Mouse (Mus musculus) neural tube, embryonic 14.5 days (tissue): ENCODE results near the gene Clec14a. TPM values are rescaled to one million over a fixed set of nuclear protein-coding genes. Genes with fewer than 3 reads are reported as not detected.
"Not testable (repeated sequence)": the region's sequence is repeated elsewhere in the genome, so short reads cannot be mapped to it uniquely, and the experiment has no call there.

Experiments used
- ATAC-seq: fragments of 200-750 bp; cut with Nextera tagmentation; 2 replicates; pipeline ENCODE4 v1.8.0; 2017; ENCODE audit warnings: low read depth, mild to moderate bottlenecking, moderate TSS enrichment, moderate library complexity
- H3K27ac ChIP-seq: fragments of 300-500 bp; sonication (generic); 2 replicates; pipeline ENCODE4 v1.5.1; 2014; ENCODE audit warnings: low read depth, mild to moderate bottlenecking, control low read depth, low read length, moderate library complexity, mixed read lengths
- H3K27me3 ChIP-seq: fragments of 300-500 bp; sonication (generic); 2 replicates; pipeline ENCODE4 v1.6.1; 2014; ENCODE audit warnings: low read length; ENCODE audit not compliant: control insufficient read depth, insufficient read depth
- H3K36me3 ChIP-seq: fragments of 300-500 bp; sonication (generic); 2 replicates; pipeline ENCODE4 v1.6.1; 2014; ENCODE audit warnings: low read length, mixed read lengths; ENCODE audit not compliant: control insufficient read depth, insufficient read depth
- H3K4me1 ChIP-seq: fragments of 300-500 bp; sonication (generic); 2 replicates; pipeline ENCODE4 v1.6.1; 2014; ENCODE audit warnings: low read length; ENCODE audit not compliant: control insufficient read depth, insufficient read depth
- H3K4me2 ChIP-seq: fragments of 300-500 bp; sonication (generic); 2 replicates; pipeline ENCODE4 v1.6.1; 2014; ENCODE audit warnings: mild to moderate bottlenecking, low read depth, low read length, control low read depth
- H3K4me3 ChIP-seq: fragments of 300-500 bp; sonication (generic); 2 replicates; pipeline ENCODE4 v1.5.1; 2014; ENCODE audit warnings: low read depth, low read length, control low read depth, mixed read lengths
- H3K9ac ChIP-seq: fragments of 300-500 bp; sonication (generic); replicated peaks from 2 replicates; pipeline ENCODE4 v1.6.1; 2014; ENCODE audit warnings: low read depth, mild to moderate bottlenecking, control low read depth, low read length, mixed read lengths
- H3K9me3 ChIP-seq: fragments of 300-500 bp; sonication (generic); 2 replicates; pipeline ENCODE4 v1.6.1; 2016; ENCODE audit warnings: low read length; ENCODE audit not compliant: control insufficient read depth
- WGBS: fragments of 180-500 bp; shearing (Covaris S2); extraction: QIAGEN DNeasy Blood & Tissue Kit; methylation state at CpG from one replicate; pipeline ENCODE4 v1.1.7; 2014; 5-methylcytosine and 5-hydroxymethylcytosine counted together
- polyA plus RNA-seq: library from polyadenylated mRNA; unstranded; fragments of >200 nt; fragmentation: Nextera tagmentation; extraction: Ambion mirVana; gene quantifications from 2 replicates; pipeline ENCODE4 v1.2.1, GENCODE M21; 2014

Clec14a gene
- polyA plus RNA-seq: 1.3 and 6.5 TPM in 2 replicates

DNA sequence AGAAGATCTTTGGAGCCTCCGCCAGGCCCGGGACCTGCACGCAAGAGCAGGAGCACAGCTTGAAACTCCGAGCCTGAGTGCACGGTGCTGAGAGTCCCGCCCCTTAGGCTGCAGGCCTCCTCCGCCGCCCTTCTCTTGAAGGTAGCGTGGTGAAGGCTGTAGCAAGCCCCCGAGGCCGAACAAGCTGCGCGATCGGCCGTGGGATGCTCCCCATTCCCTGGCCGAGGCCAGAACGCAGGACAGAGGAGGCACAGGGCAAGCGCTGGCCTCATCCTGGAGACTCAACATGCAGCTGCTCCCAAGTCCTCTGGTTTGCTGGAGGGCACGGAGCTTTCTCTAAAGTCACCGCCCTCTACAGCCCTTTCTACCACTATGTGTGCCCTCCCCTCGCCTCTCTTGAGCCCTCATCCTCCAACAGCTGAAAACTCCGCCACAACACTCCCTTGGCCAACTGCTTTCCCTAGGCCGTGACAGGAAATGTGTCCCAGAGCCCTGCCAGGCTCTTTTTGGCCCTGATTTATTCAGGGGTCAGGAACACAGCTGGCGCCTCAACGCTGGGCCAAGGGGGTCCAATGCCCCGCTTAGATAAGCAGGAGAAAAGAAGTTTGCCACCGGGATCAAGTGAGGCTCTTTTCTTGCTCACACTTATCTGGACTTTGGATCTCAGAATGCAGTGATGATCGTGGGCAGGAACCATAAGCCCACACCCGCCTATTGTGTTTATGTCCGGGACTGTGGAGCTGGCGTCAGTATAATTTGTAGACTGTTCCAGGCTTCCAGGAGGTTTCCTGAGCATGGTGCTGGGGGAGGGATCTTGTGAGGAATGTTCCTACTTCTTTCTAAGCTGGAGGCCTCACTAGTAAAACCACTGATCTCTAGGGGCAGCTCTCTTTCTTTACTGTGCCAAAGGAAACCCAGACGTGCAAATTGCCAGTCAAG lies at the start of gene Clec14a:
Gene Clec14a (minus strand): TSS at position 728 of the 939 bp plus-strand sequence.
- H3K27ac ChIP-seq: no peak within 1 kb of the TSS; the same call in 1 of the 2 replicates

DNA sequence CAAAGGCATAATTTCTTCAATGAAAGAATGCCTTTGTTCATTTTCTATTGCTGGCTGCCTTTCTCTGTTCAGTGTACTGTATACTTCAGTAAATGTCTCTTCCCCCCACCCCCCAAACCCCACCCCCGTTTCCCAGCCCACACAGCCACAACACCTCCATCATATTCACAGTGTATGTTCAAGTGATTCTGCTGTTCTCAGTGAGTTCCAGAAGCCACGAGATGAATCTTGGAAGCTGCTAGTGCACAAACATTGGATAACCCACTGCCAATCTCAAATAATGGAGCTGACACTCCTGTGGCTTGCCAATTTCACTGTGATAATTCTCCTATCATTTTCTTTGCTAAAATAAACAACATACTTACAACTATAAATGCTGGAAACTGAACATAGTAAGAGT lies 38.7 kb upstream of the Clec14a start:
- 74% methylated on average over 2 of the region's 2 CpGs for WGBS
- H3K27me3 ChIP-seq: no peaks in the 10 kb centered on the region
- no peaks in the 10 kb centered on the region for H3K36me3 ChIP-seq
- H3K4me3 ChIP-seq: no peak overlapping the region
- ATAC-seq: no peak
- H3K9me3 ChIP-seq: no peaks in the 10 kb centered on the region
- no peak overlapping the region for H3K27ac ChIP-seq
- H3K9ac ChIP-seq: no peak overlapping the region
- no peak overlapping the region for H3K4me2 ChIP-seq
- H3K4me1 ChIP-seq: no peaks in the 10 kb centered on the region

More for the DNA sequence above, at the start of gene Clec14a:
- H3K9me3 ChIP-seq: no peaks in the 10 kb centered on the region
- H3K27me3 ChIP-seq: no peaks in the 10 kb centered on the region
- H3K4me3 ChIP-seq: peak within 1 kb of the TSS; percentile 37
- H3K4me2 ChIP-seq: peak within 1 kb of the TSS; percentile 71
- H3K9ac ChIP-seq: peak within 1 kb of the TSS; percentile 45
- no peaks in the 10 kb centered on the region for H3K4me1 ChIP-seq
- no peaks in the 10 kb centered on the region for H3K36me3 ChIP-seq
- peak; percentile 89; the same call in 1 of the 2 replicates for ATAC-seq
- 6% methylated on average over 32 of the region's 32 CpGs for WGBS

DNA sequence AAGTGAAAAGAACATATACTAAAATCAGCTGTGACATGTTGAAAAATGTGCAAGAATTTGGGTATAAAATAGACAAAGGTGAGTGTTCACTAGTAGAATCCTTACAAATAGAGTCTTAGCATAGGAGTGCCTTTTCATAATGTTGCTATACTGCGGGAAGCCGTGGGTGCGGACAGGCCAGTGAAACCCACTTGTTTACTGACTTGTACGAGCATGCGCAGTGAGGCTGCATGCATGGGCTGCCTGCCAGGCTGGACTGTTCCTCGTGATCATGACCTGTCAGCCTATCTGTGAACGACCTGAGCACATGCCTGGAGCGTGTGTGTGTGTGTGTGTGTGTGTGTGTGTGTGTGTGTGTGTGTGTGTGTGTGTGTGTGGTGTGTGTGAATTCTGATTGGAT lies 37.3 kb upstream of the Clec14a start:
- not testable (repeated sequence) for H3K4me3 ChIP-seq, H3K36me3 ChIP-seq, H3K9me3 ChIP-seq, H3K27ac ChIP-seq, H3K27me3 ChIP-seq, H3K9ac ChIP-seq, ATAC-seq, H3K4me1 ChIP-seq, H3K4me2 ChIP-seq
- 90% methylated on average over 8 of the region's 8 CpGs for WGBS

DNA sequence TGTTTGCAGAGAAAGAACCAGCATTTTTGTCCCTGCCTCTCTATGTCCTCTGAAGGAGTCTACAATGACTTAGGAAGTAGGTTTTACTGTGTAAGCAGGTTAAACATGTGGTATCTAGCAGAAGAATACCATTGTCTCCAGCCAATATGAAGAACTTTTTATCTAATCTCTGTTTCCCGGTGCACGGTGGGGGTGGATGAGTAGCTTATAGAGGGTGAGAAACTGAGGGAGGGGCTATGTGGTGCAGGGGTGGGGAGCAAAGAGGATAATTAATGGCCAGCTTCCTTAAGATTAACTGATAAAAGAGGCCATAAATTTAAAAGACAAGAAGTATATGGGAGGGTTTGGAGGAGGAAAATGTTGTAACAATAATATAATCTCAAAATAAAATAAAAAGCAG lies 36.5 kb upstream of the Clec14a start:
- WGBS: 65% methylated on average over 2 of the region's 2 CpGs
- Histone ChIP-seq H3K9me3 (no peaks in the 10 kb centered on the region), H3K27ac (no peak overlapping the region), H3K4me3 (no peak overlapping the region), H3K4me2 (no peak overlapping the region), H3K36me3 (no peaks in the 10 kb centered on the region), H3K4me1 (no peaks in the 10 kb centered on the region), H3K27me3 (no peaks in the 10 kb centered on the region), H3K9ac (no peak overlapping the region)
- ATAC-seq: no peak

DNA sequence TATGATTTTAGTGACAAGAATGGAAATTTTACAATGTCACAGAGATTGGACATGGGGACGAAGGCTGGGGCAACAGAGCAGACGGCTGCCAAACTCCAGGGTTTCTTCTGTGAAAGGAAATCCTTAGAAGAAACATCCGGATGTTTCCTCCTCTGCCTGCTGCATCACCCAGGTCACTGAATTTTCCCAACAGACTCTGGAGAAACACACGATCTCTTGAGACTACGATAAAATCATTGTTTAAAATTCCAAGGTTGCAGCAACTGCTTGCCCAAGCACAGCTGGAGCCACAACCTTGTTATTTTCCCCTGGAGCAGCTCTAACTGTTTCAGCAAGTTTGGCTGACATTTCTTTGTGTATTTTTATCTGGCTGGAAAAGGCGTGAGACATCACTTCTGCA lies 27.9 kb upstream of the Clec14a start:
- H3K4me3 ChIP-seq: no peak overlapping the region

DNA sequence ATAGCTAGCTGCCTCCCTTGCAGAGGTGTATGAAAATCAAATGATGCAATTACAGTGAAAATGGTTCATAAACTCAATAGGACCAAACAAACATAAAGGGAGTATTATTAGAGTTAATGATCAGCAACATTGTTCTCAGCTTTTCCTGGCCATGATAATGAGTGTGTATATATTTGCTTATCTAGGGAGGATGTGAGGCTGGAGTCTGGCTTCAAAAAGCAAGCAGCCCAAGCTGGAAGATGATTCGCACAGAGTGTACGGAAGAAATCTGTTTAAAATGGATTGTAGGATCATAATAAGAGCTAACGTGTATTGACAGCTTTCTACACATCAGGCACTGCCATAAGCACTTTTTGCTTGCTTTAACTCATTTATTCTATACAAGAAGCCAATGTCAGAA lies 16.8 kb upstream of the Clec14a start:
- no peak overlapping the region for H3K9ac ChIP-seq
- H3K36me3 ChIP-seq: no peaks in the 10 kb centered on the region
- H3K27me3 ChIP-seq: no peaks in the 10 kb centered on the region
- no peak overlapping the region for H3K4me3 ChIP-seq
- 83% methylated on average over 3 of the region's 3 CpGs for WGBS
- no peak for ATAC-seq
- H3K9me3 ChIP-seq: no peaks in the 10 kb centered on the region
- no peak overlapping the region for H3K27ac ChIP-seq
- H3K4me1 ChIP-seq: no peaks in the 10 kb centered on the region
- H3K4me2 ChIP-seq: no peak overlapping the region

More for the DNA sequence above, 27.9 kb upstream of the Clec14a start:
- Histone ChIP-seq H3K9ac (no peak overlapping the region), H3K9me3 (no peaks in the 10 kb centered on the region; the same call in 1 of the 2 replicates), H3K36me3 (no peaks in the 10 kb centered on the region), H3K4me1 (no peaks in the 10 kb centered on the region), H3K27ac (no peak overlapping the region), H3K4me2 (no peak overlapping the region), H3K27me3 (no peaks in the 10 kb centered on the region)
- WGBS: 76% methylated on average over 6 of the region's 6 CpGs
- ATAC-seq: no peak

DNA sequence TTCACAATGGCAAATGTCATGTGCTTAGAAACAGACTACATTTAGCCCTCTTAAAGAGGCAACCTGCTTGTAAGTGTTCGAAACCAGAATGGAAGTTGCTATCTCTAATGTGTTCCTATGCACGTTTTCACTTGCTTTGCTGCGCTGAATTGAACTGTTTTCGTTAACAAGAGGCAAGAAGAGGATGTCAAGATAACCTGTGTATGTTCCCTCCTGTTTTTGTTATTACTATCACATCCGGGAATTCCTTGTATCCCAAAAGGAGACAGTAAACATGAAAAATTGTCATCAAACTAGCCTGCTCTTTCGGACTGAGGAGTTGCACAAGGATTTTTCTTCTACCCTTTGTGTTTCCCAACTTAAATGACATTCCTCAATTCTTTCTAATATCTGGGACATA lies 1.4 kb upstream of the Clec14a start:
- Histone ChIP-seq H3K36me3 (no peaks in the 10 kb centered on the region), H3K27me3 (no peaks in the 10 kb centered on the region), H3K27ac (no peak overlapping the region), H3K4me2 (no peak overlapping the region), H3K9ac (no peak overlapping the region), H3K4me3 (no peak overlapping the region), H3K9me3 (no peaks in the 10 kb centered on the region), H3K4me1 (no peaks in the 10 kb centered on the region)
- 87% methylated on average over 6 of the region's 6 CpGs for WGBS
- ATAC-seq: no peak

DNA sequence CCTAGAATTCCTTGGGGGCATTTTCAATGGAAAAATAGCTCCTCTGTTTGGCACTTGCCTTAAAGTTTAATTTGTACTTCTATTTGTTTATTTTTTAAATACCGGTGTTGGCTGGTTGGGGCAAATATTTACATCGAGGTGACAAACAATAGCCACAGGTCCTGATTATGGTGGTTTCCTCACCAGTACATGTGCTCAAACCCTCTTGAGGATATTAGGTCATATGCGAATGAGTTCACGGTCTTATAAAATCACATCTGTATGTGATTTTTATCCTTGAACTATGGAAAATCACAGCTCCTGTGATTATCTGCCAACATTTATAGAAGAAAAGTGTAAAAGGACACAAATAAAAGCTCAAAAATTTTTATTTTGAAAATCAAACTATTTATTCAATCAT lies 415 bp upstream of the Clec14a start:
- no peaks in the 10 kb centered on the region for H3K27me3 ChIP-seq
- WGBS: 75% methylated on average over 4 of the region's 4 CpGs
- no peak overlapping the region for H3K27ac ChIP-seq
- H3K9me3 ChIP-seq: no peaks in the 10 kb centered on the region
- H3K4me2 ChIP-seq: no peak overlapping the region
- no peak overlapping the region for H3K4me3 ChIP-seq
- no peak for ATAC-seq
- no peaks in the 10 kb centered on the region for H3K4me1 ChIP-seq
- no peaks in the 10 kb centered on the region for H3K36me3 ChIP-seq
- H3K9ac ChIP-seq: no peak overlapping the region

DNA sequence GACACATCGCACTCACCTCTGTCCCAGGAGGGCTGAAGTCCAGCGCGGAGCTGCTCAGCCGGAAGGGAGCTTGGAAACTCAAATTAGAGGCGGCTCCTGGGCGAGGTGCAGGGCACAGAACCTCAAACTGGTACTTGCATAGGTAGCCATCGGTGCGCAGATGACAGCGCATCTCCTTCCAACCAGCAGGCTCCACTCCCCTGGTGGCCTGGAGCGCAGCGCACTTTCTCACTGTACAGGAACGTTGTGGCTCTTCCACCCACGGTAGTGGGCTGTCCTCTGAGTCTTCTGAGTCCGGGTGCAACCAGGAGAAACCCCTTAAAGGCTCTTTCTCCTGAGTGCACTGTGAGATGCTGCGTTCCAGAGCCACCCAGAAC lies 916 bp downstream of the Clec14a start:
- H3K27me3 ChIP-seq: no peaks in the 10 kb centered on the region
- no peaks in the 10 kb centered on the region for H3K9me3 ChIP-seq
- no peaks in the 10 kb centered on the region for H3K4me1 ChIP-seq
- no peak overlapping the region; the same call in 1 of the 2 replicates for H3K27ac ChIP-seq
- ATAC-seq: peak; percentile 71; the same call in 1 of the 2 replicates
- H3K36me3 ChIP-seq: no peaks in the 10 kb centered on the region
- peak overlapping the region; percentile 45 for H3K9ac ChIP-seq
- WGBS: 7% methylated on average over 15 of the region's 15 CpGs
- H3K4me2 ChIP-seq: peak overlapping the region; percentile 71
- H3K4me3 ChIP-seq: peak overlapping the region; percentile 37
